Mouse (Mus musculus): ENCODE measurements around the gene Ube2o.

GRCm38 (mm10) chr11:116624131-116624832 is 43.0 kb upstream of the Ube2o start:
- TF ChIP-seq CTCF (IDR thresholded peaks at IDR 0.05; ENCODE audit: insufficient read depth, low read length) (no peak), POLR2A (IDR thresholded peaks at IDR 0.05; ENCODE audit: borderline replicate concordance, extremely low read depth, low read depth, low read length) (peak; percentile 62; the same call in 1 of the 2 replicates)
